In genomic region chr13:98690886-98691285, GRCm38 (mm10) we compare ENCODE assay signal across 23 mouse cellular contexts. TPM values are rescaled to one million over a fixed set of nuclear protein-coding genes. Genes with fewer than 3 reads are reported as not detected.
DNase-seq lines count a peak whose midpoint lies in the region; ATAC-seq and TF ChIP-seq lines count a peak whose summit lies in the region.
"Had no signal": no experiment of that assay in that cellular context is flagged by ENCODE, and none has a peak within 500 bp of the region (broad histone marks: within the 10 kb centered on the region; RNA-seq: fewer than 3 reads in every experiment).

No protein-coding gene starts in this region.

- DNase-seq in kidney, adult 18-20 months, result no peak
- no peak for DNase-seq in lung, postnatal 36 days
- no peak for DNase-seq in adrenal gland, adult 18-20 months (ENCODE audit: low spot score in 2 of 2)
- no peak for DNase-seq in midbrain, postnatal 0 days (ENCODE audit: low spot score)
- DNase-seq: adrenal gland, postnatal 25 days; cerebellum, adult 18-20 months; cerebellum, adult 9-11 months; gastrocnemius, adult 2 months; gastrocnemius, postnatal 25 days; heart, postnatal 14 days had no signal

- H3K9ac ChIP-seq in kidney, embryonic 15.5 days, result no peak overlapping the region
- peak overlapping the region; percentile 29; the same call in 1 of the 2 replicates for H3K9ac ChIP-seq in lung, embryonic 16.5 days (ENCODE audit: low read length)
- H3K9ac ChIP-seq in intestine, embryonic 16.5 days (ENCODE audit: low read depth, low read length), result 0 out of 2 replicates have a peak overlapping the region, but pooled peaks have one; percentile 1
- no peak overlapping the region for H3K9ac ChIP-seq in midbrain, postnatal 0 days (replicated peaks; ENCODE audit: low read length, poor library complexity, severe bottlenecking)
- H3K9ac ChIP-seq: heart, embryonic 15.5 days; hindbrain, embryonic 14.5 days had no signal

- H3K4me3 ChIP-seq in kidney, embryonic 15.5 days (replicated peaks), result no peak overlapping the region
- peak overlapping the region; percentile 17; the same call in 1 of the 2 replicates for H3K4me3 ChIP-seq in lung, embryonic 16.5 days (ENCODE audit: low read length)
- peak overlapping the region; percentile 27 for H3K4me3 ChIP-seq in intestine, embryonic 16.5 days (ENCODE audit: low read length)
- H3K4me3 ChIP-seq in small intestine, adult 2 months (ENCODE audit: low read depth, low read length), result peak overlapping the region; percentile 42
- H3K4me3 ChIP-seq in midbrain, postnatal 0 days (ENCODE audit: low read depth, low read length), result no peak overlapping the region
- H3K4me3 ChIP-seq: embryonic facial prominence, embryonic 10.5 days; gastrocnemius, adult 2 months; heart, embryonic 15.5 days; hindbrain, embryonic 10.5 days had no signal

- 74% methylated on average over 11 of the region's 11 CpGs for WGBS in kidney, embryonic 15.5 days
- 81% methylated on average over 11 of the region's 11 CpGs for WGBS in lung, embryonic 16.5 days
- WGBS in intestine, embryonic 16.5 days, result 87% methylated on average over 11 of the region's 11 CpGs
- 25% methylated on average over 11 of the region's 11 CpGs for WGBS in small intestine, adult 2 months
- 88% methylated on average over 11 of the region's 11 CpGs for WGBS in midbrain, postnatal 0 days

- no peak for TF ChIP-seq CTCF in small intestine, adult 2 months (IDR thresholded peaks at IDR 0.05; ENCODE audit: extremely low read depth, insufficient read length, insufficient replicate concordance, low read depth, low read length)
- no peak for TF ChIP-seq CTCF in midbrain, postnatal 0 days (IDR thresholded peaks at IDR 0.05)

- H3K27ac ChIP-seq in kidney, embryonic 15.5 days, result no peak overlapping the region
- peak overlapping the region; percentile 42; the same call in 1 of the 2 replicates for H3K27ac ChIP-seq in lung, embryonic 16.5 days (ENCODE audit: low read length)
- no peak overlapping the region for H3K27ac ChIP-seq in intestine, embryonic 16.5 days (ENCODE audit: low read length)
- no peak overlapping the region for H3K27ac ChIP-seq in small intestine, adult 2 months (ENCODE audit: insufficient read depth, low read depth, low read length)
- H3K27ac ChIP-seq in midbrain, postnatal 0 days (ENCODE audit: low read depth, low read length), result no peak overlapping the region
- H3K27ac ChIP-seq: embryonic facial prominence, embryonic 10.5 days; gastrocnemius, adult 2 months; hindbrain, embryonic 10.5 days; hindbrain, embryonic 14.5 days had no signal

- H3K27me3 ChIP-seq in kidney, embryonic 15.5 days, result peaks cover 20% of the 10 kb centered on the region
- H3K27me3 ChIP-seq in lung, embryonic 16.5 days (ENCODE audit: control insufficient read depth, insufficient read depth, low read depth, low read length), result peaks cover 14% of the 10 kb centered on the region
- H3K27me3 ChIP-seq in intestine, embryonic 16.5 days (replicated peaks; ENCODE audit: control insufficient read depth, insufficient read depth, low read length), result no peaks in the 10 kb centered on the region; the same call in 1 of the 2 replicates
- no peaks in the 10 kb centered on the region for H3K27me3 ChIP-seq in small intestine, adult 2 months (ENCODE audit: control insufficient read depth, insufficient read depth, low read length)
- peaks cover 13% of the 10 kb centered on the region; the same call in 1 of the 2 replicates for H3K27me3 ChIP-seq in midbrain, postnatal 0 days (ENCODE audit: insufficient read depth, low read length)

- no peak for TF ChIP-seq POLR2A in small intestine, adult 2 months (IDR thresholded peaks at IDR 0.05; ENCODE audit: low read depth, low read length)

- H3K4me2 ChIP-seq in kidney, embryonic 15.5 days, result 0 out of 2 replicates have a peak overlapping the region, but pooled peaks have one; percentile 5
- peak overlapping the region; percentile 36 for H3K4me2 ChIP-seq in lung, embryonic 16.5 days (ENCODE audit: low read depth, low read length)
- H3K4me2 ChIP-seq in intestine, embryonic 16.5 days (ENCODE audit: low read depth, low read length), result peak overlapping the region; percentile 39
- H3K4me2 ChIP-seq in midbrain, postnatal 0 days (ENCODE audit: low read depth, low read length, poor library complexity, severe bottlenecking), result no peak overlapping the region
- H3K4me2 ChIP-seq: hindbrain, embryonic 14.5 days had no signal

- no peak for ATAC-seq in kidney, embryonic 15.5 days (replicated peaks; ENCODE audit: low FRiP score)
- no peak for ATAC-seq in lung, embryonic 16.5 days (ENCODE audit: low read depth)
- ATAC-seq in intestine, embryonic 16.5 days, result no peak
- no peak for ATAC-seq in midbrain, postnatal 0 days (ENCODE audit: low FRiP score)
- ATAC-seq: CD4-positive, CD25-positive, alpha-beta regulatory T cell, adult 4 months; forebrain, embryonic 14.5 days had no signal

- no peaks in the 10 kb centered on the region for H3K36me3 ChIP-seq in kidney, embryonic 15.5 days
- H3K36me3 ChIP-seq in lung, embryonic 16.5 days (ENCODE audit: control insufficient read depth, insufficient read depth, low read length), result no peaks in the 10 kb centered on the region
- H3K36me3 ChIP-seq in intestine, embryonic 16.5 days (ENCODE audit: control insufficient read depth, insufficient read depth, low read length), result no peaks in the 10 kb centered on the region
- H3K36me3 ChIP-seq in small intestine, adult 2 months (ENCODE audit: control insufficient read depth, insufficient read depth, low read length), result peaks cover 19% of the 10 kb centered on the region
- no peaks in the 10 kb centered on the region for H3K36me3 ChIP-seq in midbrain, postnatal 0 days (ENCODE audit: insufficient read depth, low read length)
- H3K36me3 ChIP-seq: embryonic facial prominence, embryonic 10.5 days; G1E; heart, embryonic 15.5 days; hindbrain, embryonic 10.5 days had no signal

- H3K9me3 ChIP-seq in kidney, embryonic 15.5 days (replicated peaks), result no peaks in the 10 kb centered on the region
- no peaks in the 10 kb centered on the region for H3K9me3 ChIP-seq in lung, embryonic 16.5 days (ENCODE audit: control insufficient read depth, low read length)
- H3K9me3 ChIP-seq in intestine, embryonic 16.5 days (ENCODE audit: control insufficient read depth, low read length), result no peaks in the 10 kb centered on the region
- H3K9me3 ChIP-seq in midbrain, postnatal 0 days (ENCODE audit: low read length), result no peaks in the 10 kb centered on the region
- H3K9me3 ChIP-seq: embryonic facial prominence, embryonic 10.5 days; G1E; heart, embryonic 15.5 days; hindbrain, embryonic 10.5 days had no signal

- peaks cover 24% of the 10 kb centered on the region for H3K4me1 ChIP-seq in kidney, embryonic 15.5 days
- peaks cover 21% of the 10 kb centered on the region for H3K4me1 ChIP-seq in lung, embryonic 16.5 days (replicated peaks; ENCODE audit: control insufficient read depth, insufficient read depth, low read length)
- peaks cover 16% of the 10 kb centered on the region for H3K4me1 ChIP-seq in intestine, embryonic 16.5 days (ENCODE audit: control insufficient read depth, insufficient read depth, low read length)
- peaks cover 21% of the 10 kb centered on the region for H3K4me1 ChIP-seq in small intestine, adult 2 months (ENCODE audit: control insufficient read depth, insufficient read depth, insufficient read length, low read length)
- 0 out of 2 replicates have a peak, but pooled peaks cover 7% of the 10 kb centered on the region for H3K4me1 ChIP-seq in midbrain, postnatal 0 days (ENCODE audit: insufficient read depth, low read length)

RNA-seq across cellular contexts. Expression of gene Tmem171, which starts 3.7 kb away (rescaled TPM):
- 6.5 and 8.0 TPM in 2 replicates for polyA plus RNA-seq in kidney, embryonic 15.5 days (2015; fragmentation: Nextera tagmentation; extraction: Ambion mirVana)
- 24.0 and 27.5 TPM in 2 replicates for polyA plus RNA-seq in lung, embryonic 16.5 days (2015; fragmentation: Nextera tagmentation; extraction: Ambion mirVana)
- polyA plus RNA-seq in intestine, embryonic 16.5 days (2015; fragmentation: Nextera tagmentation; extraction: Ambion mirVana), result 36.4 and 43.2 TPM in 2 replicates
- 11.5 and 20.5 TPM in 2 replicates for polyA plus RNA-seq in small intestine, adult 2 months (2012; rRNA removed)
- total RNA-seq in adrenal gland, adult 18-20 months (2021), result under 1 TPM; 0.80 to 0.86 TPM
- total RNA-seq in midbrain, postnatal 0 days (2014; rRNA removed), result not detected in 2 replicates
- 0.15 TPM in 1 of 2 replicates, not detected in the other for polyA plus RNA-seq in midbrain, postnatal 0 days (2015; fragmentation: Nextera tagmentation; extraction: Ambion mirVana)
- total RNA-seq: adrenal gland, postnatal 25 days; granulocyte monocyte progenitor cell, adult 5-6 weeks had no signal
- polyA plus RNA-seq: CD4-positive, CD25-positive, alpha-beta regulatory T cell, adult 4 months; embryonic facial prominence, embryonic 10.5 days; forebrain, embryonic 14.5 days; G1E; hindbrain, embryonic 10.5 days; hindbrain, embryonic 14.5 days had no signal

RNA-seq across cellular contexts. Expression of gene Tmem174, which starts 53.7 kb away (rescaled TPM):
- 21.1 and 22.4 TPM in 2 replicates for polyA plus RNA-seq in kidney, embryonic 15.5 days (2015; fragmentation: Nextera tagmentation; extraction: Ambion mirVana)
- not detected in 2 replicates for polyA plus RNA-seq in lung, embryonic 16.5 days (2015; fragmentation: Nextera tagmentation; extraction: Ambion mirVana)
- polyA plus RNA-seq in intestine, embryonic 16.5 days (2015; fragmentation: Nextera tagmentation; extraction: Ambion mirVana), result 0.07 and 0.10 TPM in 2 replicates
- 0.08 TPM in 1 of 2 replicates, not detected in the other for polyA plus RNA-seq in small intestine, adult 2 months (2012; rRNA removed)
- under 1 TPM in 1 of 2 experiments, not detected in 1; 0.23 TPM for total RNA-seq in adrenal gland, adult 18-20 months (2021)
- total RNA-seq in midbrain, postnatal 0 days (2014; rRNA removed), result not detected in 2 replicates
- polyA plus RNA-seq in midbrain, postnatal 0 days (2015; fragmentation: Nextera tagmentation; extraction: Ambion mirVana), result not detected in 2 replicates
- total RNA-seq: adrenal gland, postnatal 25 days; gastrocnemius, adult 2 months; gastrocnemius, postnatal 25 days; granulocyte monocyte progenitor cell, adult 5-6 weeks; heart, postnatal 14 days had no signal
- polyA plus RNA-seq: CD4-positive, CD25-positive, alpha-beta regulatory T cell, adult 4 months; embryonic facial prominence, embryonic 10.5 days; embryonic facial prominence, embryonic 14.5 days; forebrain, embryonic 14.5 days; G1E; heart, embryonic 15.5 days; hindbrain, embryonic 10.5 days; hindbrain, embryonic 14.5 days had no signal

Comparison
In these comparisons a context has a peak if more than half of its experiments do, and no peak if none do; other contexts are left out.
1. H3K4me3 ChIP-seq: peak in lung, embryonic 16.5 days (single experiment), intestine, embryonic 16.5 days (single experiment) and small intestine, adult 2 months (single experiment); none in kidney, embryonic 15.5 days (single experiment) and midbrain, postnatal 0 days (single experiment).
2. H3K9ac ChIP-seq: peak in lung, embryonic 16.5 days (single experiment) and intestine, embryonic 16.5 days (single experiment); none in kidney, embryonic 15.5 days (single experiment) and midbrain, postnatal 0 days (single experiment).
3. RNA of gene Tmem174, which starts 53.7 kb away (polyA plus RNA-seq): 21.1 to 22.4 TPM in kidney, embryonic 15.5 days; 0.08 TPM in small intestine, adult 2 months, 0.07 to 0.10 TPM in intestine, embryonic 16.5 days, not detected in lung, embryonic 16.5 days and not detected in midbrain, postnatal 0 days; every median in the first group is over 10 times any median in the second.